15 mouse cellular contexts compared by ENCODE assay signal in genomic region chrX:11345762-11346161, GRCm38 (mm10). TPM values are rescaled to one million over a fixed set of nuclear protein-coding genes. Genes with fewer than 3 reads are reported as not detected.
DNase-seq lines count a peak whose midpoint lies in the region; ATAC-seq and TF ChIP-seq lines count a peak whose summit lies in the region.
"Had no signal": no experiment of that assay in that cellular context is flagged by ENCODE, and none has a peak within 500 bp of the region (broad histone marks: within the 10 kb centered on the region; RNA-seq: fewer than 3 reads in every experiment).

No protein-coding gene starts in this region.

- no peaks in the 10 kb centered on the region for H3K9me3 ChIP-seq in forebrain, embryonic 16.5 days (ENCODE audit: control insufficient read depth, low read length)
- no peaks in the 10 kb centered on the region for H3K9me3 ChIP-seq in forebrain, postnatal 0 days (ENCODE audit: low read length)
- H3K9me3 ChIP-seq in midbrain, postnatal 0 days (ENCODE audit: low read length), result no peaks in the 10 kb centered on the region
- no peaks in the 10 kb centered on the region for H3K9me3 ChIP-seq in midbrain, embryonic 15.5 days
- H3K9me3 ChIP-seq in embryonic facial prominence, embryonic 15.5 days (replicated peaks), result no peaks in the 10 kb centered on the region
- no peaks in the 10 kb centered on the region for H3K9me3 ChIP-seq in kidney, embryonic 14.5 days (ENCODE audit: control insufficient read depth, low read length)

- no peaks in the 10 kb centered on the region for H3K27me3 ChIP-seq in forebrain, embryonic 16.5 days (replicated peaks; ENCODE audit: control insufficient read depth, insufficient read depth, low read length)
- no peaks in the 10 kb centered on the region for H3K27me3 ChIP-seq in forebrain, postnatal 0 days (ENCODE audit: insufficient read depth, low read length)
- 0 out of 2 replicates have a peak, but pooled peaks cover 2% of the 10 kb centered on the region for H3K27me3 ChIP-seq in midbrain, postnatal 0 days (ENCODE audit: insufficient read depth, low read length)
- H3K27me3 ChIP-seq in midbrain, embryonic 15.5 days (replicated peaks), result no peaks in the 10 kb centered on the region
- H3K27me3 ChIP-seq in embryonic facial prominence, embryonic 15.5 days, result peaks cover 5% of the 10 kb centered on the region; the same call in 1 of the 2 replicates
- no peaks in the 10 kb centered on the region for H3K27me3 ChIP-seq in kidney, embryonic 14.5 days (ENCODE audit: control insufficient read depth, insufficient read depth, low read length)

- H3K9ac ChIP-seq in forebrain, embryonic 16.5 days (replicated peaks; ENCODE audit: low read depth, low read length), result no peak overlapping the region
- no peak overlapping the region for H3K9ac ChIP-seq in forebrain, postnatal 0 days
- H3K9ac ChIP-seq in midbrain, postnatal 0 days (replicated peaks; ENCODE audit: low read length, poor library complexity, severe bottlenecking), result no peak overlapping the region
- H3K9ac ChIP-seq in midbrain, embryonic 15.5 days, result no peak overlapping the region
- no peak overlapping the region for H3K9ac ChIP-seq in embryonic facial prominence, embryonic 15.5 days
- no peak overlapping the region for H3K9ac ChIP-seq in kidney, embryonic 14.5 days (ENCODE audit: low read depth, low read length)
- H3K9ac ChIP-seq: liver, embryonic 14.5 days had no signal

- ATAC-seq in forebrain, embryonic 16.5 days, result peak; percentile 59; the same call in 1 of the 2 replicates
- no peak for ATAC-seq in forebrain, postnatal 0 days
- no peak for ATAC-seq in midbrain, postnatal 0 days (ENCODE audit: low FRiP score)
- no peak for ATAC-seq in midbrain, embryonic 15.5 days (replicated peaks)
- ATAC-seq in embryonic facial prominence, embryonic 15.5 days (ENCODE audit: insufficient number of reproducible peaks, low FRiP score, low TSS enrichment, low read depth), result no peak
- no peak for ATAC-seq in kidney, embryonic 14.5 days (ENCODE audit: low FRiP score, low TSS enrichment)
- ATAC-seq: midbrain, embryonic 16.5 days had no signal

- WGBS in forebrain, embryonic 16.5 days, result 37% methylated on average over 9 of the region's 9 CpGs
- 42% methylated on average over 9 of the region's 9 CpGs for WGBS in forebrain, postnatal 0 days
- 51% methylated on average over 9 of the region's 9 CpGs for WGBS in midbrain, postnatal 0 days
- WGBS in midbrain, embryonic 15.5 days, result 60% methylated on average over 9 of the region's 9 CpGs
- WGBS in embryonic facial prominence, embryonic 15.5 days, result 42% methylated on average over 9 of the region's 9 CpGs
- 73% methylated on average over 9 of the region's 9 CpGs for WGBS in kidney, embryonic 14.5 days

- no peaks in the 10 kb centered on the region for H3K36me3 ChIP-seq in forebrain, embryonic 16.5 days (ENCODE audit: control insufficient read depth, insufficient read depth)
- no peaks in the 10 kb centered on the region for H3K36me3 ChIP-seq in forebrain, postnatal 0 days (ENCODE audit: insufficient read depth)
- H3K36me3 ChIP-seq in midbrain, postnatal 0 days (ENCODE audit: insufficient read depth, low read length), result no peaks in the 10 kb centered on the region
- H3K36me3 ChIP-seq in midbrain, embryonic 15.5 days (replicated peaks), result no peaks in the 10 kb centered on the region
- H3K36me3 ChIP-seq in embryonic facial prominence, embryonic 15.5 days, result no peaks in the 10 kb centered on the region
- no peaks in the 10 kb centered on the region for H3K36me3 ChIP-seq in kidney, embryonic 14.5 days (ENCODE audit: control insufficient read depth, insufficient read depth, low read length)

- TF ChIP-seq CTCF in forebrain, postnatal 0 days (IDR thresholded peaks at IDR 0.05; ENCODE audit: low read depth), result no peak
- no peak for TF ChIP-seq CTCF in midbrain, postnatal 0 days (IDR thresholded peaks at IDR 0.05)

- no peak overlapping the region for H3K4me3 ChIP-seq in forebrain, embryonic 16.5 days (replicated peaks; ENCODE audit: low read length)
- no peak overlapping the region for H3K4me3 ChIP-seq in forebrain, postnatal 0 days (ENCODE audit: low read depth, low read length)
- no peak overlapping the region for H3K4me3 ChIP-seq in midbrain, postnatal 0 days (ENCODE audit: low read depth, low read length)
- H3K4me3 ChIP-seq in midbrain, embryonic 15.5 days, result no peak overlapping the region
- H3K4me3 ChIP-seq in embryonic facial prominence, embryonic 15.5 days (replicated peaks), result no peak overlapping the region
- H3K4me3 ChIP-seq in kidney, embryonic 14.5 days (ENCODE audit: low read length), result no peak overlapping the region

- no peak for DNase-seq in forebrain, postnatal 0 days
- peak; percentile 9 for DNase-seq in midbrain, postnatal 0 days (ENCODE audit: low spot score)
- DNase-seq in kidney, adult 11 months, result no peak
- no peak for DNase-seq in adrenal gland, adult 8-10 months
- DNase-seq: adrenal gland, postnatal 36 days; kidney, postnatal 36 days had no signal

- peaks cover 4% of the 10 kb centered on the region; the same call in 1 of the 2 replicates for H3K4me1 ChIP-seq in forebrain, embryonic 16.5 days (replicated peaks; ENCODE audit: control insufficient read depth, insufficient read depth, low read length)
- no peaks in the 10 kb centered on the region for H3K4me1 ChIP-seq in forebrain, postnatal 0 days (ENCODE audit: insufficient read depth)
- no peaks in the 10 kb centered on the region for H3K4me1 ChIP-seq in midbrain, postnatal 0 days (ENCODE audit: insufficient read depth, low read length)
- H3K4me1 ChIP-seq in midbrain, embryonic 15.5 days, result no peaks in the 10 kb centered on the region
- H3K4me1 ChIP-seq in embryonic facial prominence, embryonic 15.5 days, result 0 out of 2 replicates have a peak, but pooled peaks cover 4% of the 10 kb centered on the region
- no peaks in the 10 kb centered on the region for H3K4me1 ChIP-seq in kidney, embryonic 14.5 days (ENCODE audit: control insufficient read depth, insufficient read depth, low read length)

- H3K4me2 ChIP-seq in forebrain, embryonic 16.5 days (ENCODE audit: low read length), result no peak overlapping the region
- H3K4me2 ChIP-seq in forebrain, postnatal 0 days (ENCODE audit: low read depth), result no peak overlapping the region
- no peak overlapping the region for H3K4me2 ChIP-seq in midbrain, postnatal 0 days (ENCODE audit: low read depth, low read length, poor library complexity, severe bottlenecking)
- no peak overlapping the region for H3K4me2 ChIP-seq in midbrain, embryonic 15.5 days
- H3K4me2 ChIP-seq in embryonic facial prominence, embryonic 15.5 days (replicated peaks), result 0 out of 2 replicates have a peak overlapping the region, but pooled peaks have one; percentile 4
- H3K4me2 ChIP-seq in kidney, embryonic 14.5 days (replicated peaks; ENCODE audit: low read depth, low read length), result no peak overlapping the region

- peak overlapping the region; percentile 20; the same call in 1 of the 2 replicates for H3K27ac ChIP-seq in forebrain, embryonic 16.5 days (ENCODE audit: low read length)
- no peak overlapping the region for H3K27ac ChIP-seq in forebrain, postnatal 0 days (ENCODE audit: low read depth, low read length)
- H3K27ac ChIP-seq in midbrain, postnatal 0 days (ENCODE audit: low read depth, low read length), result no peak overlapping the region
- no peak overlapping the region for H3K27ac ChIP-seq in midbrain, embryonic 15.5 days
- no peak overlapping the region for H3K27ac ChIP-seq in embryonic facial prominence, embryonic 15.5 days (replicated peaks)
- no peak overlapping the region for H3K27ac ChIP-seq in kidney, embryonic 14.5 days (ENCODE audit: low read depth, low read length)
- H3K27ac ChIP-seq: liver, embryonic 14.5 days had no signal

RNA-seq across cellular contexts. Expression of gene H2al1j, which starts 18.1 kb away (rescaled TPM):
- polyA plus RNA-seq in forebrain, embryonic 16.5 days (2015; fragmentation: Nextera tagmentation; extraction: Ambion mirVana), result not detected in 2 replicates
- not detected in 2 replicates for total RNA-seq in forebrain, postnatal 0 days (2014; rRNA removed)
- polyA plus RNA-seq in forebrain, postnatal 0 days (2015; fragmentation: Nextera tagmentation; extraction: Ambion mirVana), result not detected in 2 replicates
- not detected in 2 replicates for total RNA-seq in midbrain, postnatal 0 days (2014; rRNA removed)
- not detected in 2 replicates for polyA plus RNA-seq in midbrain, postnatal 0 days (2015; fragmentation: Nextera tagmentation; extraction: Ambion mirVana)
- not detected in 2 replicates for polyA plus RNA-seq in midbrain, embryonic 15.5 days (2015; fragmentation: Nextera tagmentation; extraction: Ambion mirVana)
- not detected in 2 replicates for polyA plus RNA-seq in embryonic facial prominence, embryonic 15.5 days (2015; fragmentation: Nextera tagmentation; extraction: Ambion mirVana)
- not detected in 2 replicates for polyA plus RNA-seq in kidney, embryonic 14.5 days (2014; fragmentation: Nextera tagmentation; extraction: Ambion mirVana)
- total RNA-seq in adrenal gland, adult 8-10 months (2022), result not detected
- total RNA-seq: adrenal gland, postnatal 36 days had no signal
- polyA plus RNA-seq: C2C12; heart, postnatal 0 days; liver, embryonic 14.5 days; midbrain, embryonic 16.5 days; stomach, embryonic 14.5 days had no signal

RNA-seq across cellular contexts. Expression of gene H2al1i, which starts 21.3 kb away (rescaled TPM):
- polyA plus RNA-seq in forebrain, embryonic 16.5 days (2015; fragmentation: Nextera tagmentation; extraction: Ambion mirVana), result not detected in 2 replicates
- not detected in 2 replicates for total RNA-seq in forebrain, postnatal 0 days (2014; rRNA removed)
- not detected in 2 replicates for polyA plus RNA-seq in forebrain, postnatal 0 days (2015; fragmentation: Nextera tagmentation; extraction: Ambion mirVana)
- not detected in 2 replicates for total RNA-seq in midbrain, postnatal 0 days (2014; rRNA removed)
- polyA plus RNA-seq in midbrain, postnatal 0 days (2015; fragmentation: Nextera tagmentation; extraction: Ambion mirVana), result not detected in 2 replicates
- not detected in 2 replicates for polyA plus RNA-seq in midbrain, embryonic 15.5 days (2015; fragmentation: Nextera tagmentation; extraction: Ambion mirVana)
- polyA plus RNA-seq in embryonic facial prominence, embryonic 15.5 days (2015; fragmentation: Nextera tagmentation; extraction: Ambion mirVana), result not detected in 2 replicates
- polyA plus RNA-seq in kidney, embryonic 14.5 days (2014; fragmentation: Nextera tagmentation; extraction: Ambion mirVana), result not detected in 2 replicates
- not detected for total RNA-seq in adrenal gland, adult 8-10 months (2022)
- total RNA-seq: adrenal gland, postnatal 36 days had no signal
- polyA plus RNA-seq: C2C12; heart, postnatal 0 days; liver, embryonic 14.5 days; midbrain, embryonic 16.5 days; stomach, embryonic 14.5 days had no signal

RNA-seq across cellular contexts. Expression of gene H2al1h, which starts 24.5 kb away (rescaled TPM):
- polyA plus RNA-seq in forebrain, embryonic 16.5 days (2015; fragmentation: Nextera tagmentation; extraction: Ambion mirVana), result not detected in 2 replicates
- not detected in 2 replicates for total RNA-seq in forebrain, postnatal 0 days (2014; rRNA removed)
- not detected in 2 replicates for polyA plus RNA-seq in forebrain, postnatal 0 days (2015; fragmentation: Nextera tagmentation; extraction: Ambion mirVana)
- not detected in 2 replicates for total RNA-seq in midbrain, postnatal 0 days (2014; rRNA removed)
- not detected in 2 replicates for polyA plus RNA-seq in midbrain, postnatal 0 days (2015; fragmentation: Nextera tagmentation; extraction: Ambion mirVana)
- polyA plus RNA-seq in midbrain, embryonic 15.5 days (2015; fragmentation: Nextera tagmentation; extraction: Ambion mirVana), result not detected in 2 replicates
- polyA plus RNA-seq in embryonic facial prominence, embryonic 15.5 days (2015; fragmentation: Nextera tagmentation; extraction: Ambion mirVana), result not detected in 2 replicates
- not detected in 2 replicates for polyA plus RNA-seq in kidney, embryonic 14.5 days (2014; fragmentation: Nextera tagmentation; extraction: Ambion mirVana)
- total RNA-seq in adrenal gland, adult 8-10 months (2022), result not detected
- total RNA-seq: adrenal gland, postnatal 36 days had no signal
- polyA plus RNA-seq: C2C12; heart, postnatal 0 days; liver, embryonic 14.5 days; midbrain, embryonic 16.5 days; stomach, embryonic 14.5 days had no signal

RNA-seq across cellular contexts. Expression of gene H2al1g, which starts 27.7 kb away (rescaled TPM):
- not detected in 2 replicates for polyA plus RNA-seq in forebrain, embryonic 16.5 days (2015; fragmentation: Nextera tagmentation; extraction: Ambion mirVana)
- total RNA-seq in forebrain, postnatal 0 days (2014; rRNA removed), result not detected in 2 replicates
- polyA plus RNA-seq in forebrain, postnatal 0 days (2015; fragmentation: Nextera tagmentation; extraction: Ambion mirVana), result not detected in 2 replicates
- not detected in 2 replicates for total RNA-seq in midbrain, postnatal 0 days (2014; rRNA removed)
- polyA plus RNA-seq in midbrain, postnatal 0 days (2015; fragmentation: Nextera tagmentation; extraction: Ambion mirVana), result not detected in 2 replicates
- not detected in 2 replicates for polyA plus RNA-seq in midbrain, embryonic 15.5 days (2015; fragmentation: Nextera tagmentation; extraction: Ambion mirVana)
- not detected in 2 replicates for polyA plus RNA-seq in embryonic facial prominence, embryonic 15.5 days (2015; fragmentation: Nextera tagmentation; extraction: Ambion mirVana)
- not detected in 2 replicates for polyA plus RNA-seq in kidney, embryonic 14.5 days (2014; fragmentation: Nextera tagmentation; extraction: Ambion mirVana)
- total RNA-seq in adrenal gland, adult 8-10 months (2022), result not detected
- total RNA-seq: adrenal gland, postnatal 36 days had no signal
- polyA plus RNA-seq: C2C12; heart, postnatal 0 days; liver, embryonic 14.5 days; midbrain, embryonic 16.5 days; stomach, embryonic 14.5 days had no signal

RNA-seq across cellular contexts. Expression of gene H2al1f, which starts 30.8 kb away (rescaled TPM):
- polyA plus RNA-seq in forebrain, embryonic 16.5 days (2015; fragmentation: Nextera tagmentation; extraction: Ambion mirVana), result not detected in 2 replicates
- total RNA-seq in forebrain, postnatal 0 days (2014; rRNA removed), result not detected in 2 replicates
- polyA plus RNA-seq in forebrain, postnatal 0 days (2015; fragmentation: Nextera tagmentation; extraction: Ambion mirVana), result not detected in 2 replicates
- total RNA-seq in midbrain, postnatal 0 days (2014; rRNA removed), result not detected in 2 replicates
- not detected in 2 replicates for polyA plus RNA-seq in midbrain, postnatal 0 days (2015; fragmentation: Nextera tagmentation; extraction: Ambion mirVana)
- not detected in 2 replicates for polyA plus RNA-seq in midbrain, embryonic 15.5 days (2015; fragmentation: Nextera tagmentation; extraction: Ambion mirVana)
- polyA plus RNA-seq in embryonic facial prominence, embryonic 15.5 days (2015; fragmentation: Nextera tagmentation; extraction: Ambion mirVana), result not detected in 2 replicates
- polyA plus RNA-seq in kidney, embryonic 14.5 days (2014; fragmentation: Nextera tagmentation; extraction: Ambion mirVana), result not detected in 2 replicates
- total RNA-seq in adrenal gland, adult 8-10 months (2022), result not detected
- total RNA-seq: adrenal gland, postnatal 36 days had no signal
- polyA plus RNA-seq: C2C12; heart, postnatal 0 days; liver, embryonic 14.5 days; midbrain, embryonic 16.5 days; stomach, embryonic 14.5 days had no signal
